Mouse (Mus musculus): ENCODE results near the gene Klhl10. TPM values are rescaled to one million over a fixed set of nuclear protein-coding genes. Genes with fewer than 3 reads are reported as not detected.

Klhl10 gene
- polyA plus RNA-seq, 1 experiment from 2014 or later, result 0.84 TPM

Small RNAs within 50 kb of the gene (microRNA-seq; reads per million reads assigned to microRNA genes)
- not detected for gene Gm27374 (ENCODE audit: borderline number of aligned reads)
- gene Mir7116 (ENCODE audit: borderline number of aligned reads), result 0.66 reads per million

Other genes with a start within 250 kb of the Klhl10 start
- not detected in 2 replicates for gene Krt9, start 248.7 kb upstream of the Klhl10 start, polyA plus RNA-seq (2014; fragmentation: Nextera tagmentation; extraction: Ambion mirVana)
- gene Krt14, start 234.4 kb upstream of the Klhl10 start, polyA plus RNA-seq (2014; fragmentation: Nextera tagmentation; extraction: Ambion mirVana), result 365 and 385 TPM in 2 replicates
- gene Krt16, start 193.0 kb upstream of the Klhl10 start, polyA plus RNA-seq (2014; fragmentation: Nextera tagmentation; extraction: Ambion mirVana), result 1.2 and 1.8 TPM in 2 replicates
- 129 and 152 TPM in 2 replicates for gene Krt17, start 180.9 kb upstream of the Klhl10 start, polyA plus RNA-seq (2014; fragmentation: Nextera tagmentation; extraction: Ambion mirVana)
- 0.22 TPM in 1 of 2 replicates, not detected in the other for gene Krt42, start 172.0 kb upstream of the Klhl10 start, polyA plus RNA-seq (2014; fragmentation: Nextera tagmentation; extraction: Ambion mirVana)
- gene Eif1, start 122.0 kb upstream of the Klhl10 start, polyA plus RNA-seq (2014; fragmentation: Nextera tagmentation; extraction: Ambion mirVana), result 1,802 and 1,879 TPM in 2 replicates
- 1.0 and 1.1 TPM in 2 replicates for gene Gast, start 107.5 kb upstream of the Klhl10 start, polyA plus RNA-seq (2014; fragmentation: Nextera tagmentation; extraction: Ambion mirVana)
- gene Hap1, start 85.8 kb upstream of the Klhl10 start, polyA plus RNA-seq (2014; fragmentation: Nextera tagmentation; extraction: Ambion mirVana), result 3.2 and 4.4 TPM in 2 replicates
- gene Jup, start 44.2 kb upstream of the Klhl10 start, polyA plus RNA-seq (2014; fragmentation: Nextera tagmentation; extraction: Ambion mirVana), result 107 and 116 TPM in 2 replicates
- gene P3h4, start 27.1 kb upstream of the Klhl10 start, polyA plus RNA-seq (2014; fragmentation: Nextera tagmentation; extraction: Ambion mirVana), result 92.8 and 100 TPM in 2 replicates
- 208 TPM in 2 replicates for gene Fkbp10, start 26.2 kb upstream of the Klhl10 start, polyA plus RNA-seq (2014; fragmentation: Nextera tagmentation; extraction: Ambion mirVana)
- 108 and 127 TPM in 2 replicates for gene Nt5c3b, start 109 bp upstream of the Klhl10 start, polyA plus RNA-seq (2014; fragmentation: Nextera tagmentation; extraction: Ambion mirVana)
- 11.7 and 11.9 TPM in 2 replicates for gene Klhl11, start 30.8 kb downstream of the Klhl10 start, polyA plus RNA-seq (2014; fragmentation: Nextera tagmentation; extraction: Ambion mirVana)
- gene Acly, start 86.1 kb downstream of the Klhl10 start, polyA plus RNA-seq (2014; fragmentation: Nextera tagmentation; extraction: Ambion mirVana), result 114 and 148 TPM in 2 replicates
- 1.4 and 2.4 TPM in 2 replicates for gene Ttc25, start 103.7 kb downstream of the Klhl10 start, polyA plus RNA-seq (2014; fragmentation: Nextera tagmentation; extraction: Ambion mirVana)
- 33.6 and 37.3 TPM in 2 replicates for gene Cnp, start 133.0 kb downstream of the Klhl10 start, polyA plus RNA-seq (2014; fragmentation: Nextera tagmentation; extraction: Ambion mirVana)
- gene Nkiras2, start 177.3 kb downstream of the Klhl10 start, polyA plus RNA-seq (2014; fragmentation: Nextera tagmentation; extraction: Ambion mirVana), result 67.1 and 81.0 TPM in 2 replicates
- 58.2 and 64.5 TPM in 2 replicates for gene Dnajc7, start 178.3 kb downstream of the Klhl10 start, polyA plus RNA-seq (2014; fragmentation: Nextera tagmentation; extraction: Ambion mirVana)